21 mouse cellular contexts compared by ENCODE assay signal in the genomic region with DNA sequence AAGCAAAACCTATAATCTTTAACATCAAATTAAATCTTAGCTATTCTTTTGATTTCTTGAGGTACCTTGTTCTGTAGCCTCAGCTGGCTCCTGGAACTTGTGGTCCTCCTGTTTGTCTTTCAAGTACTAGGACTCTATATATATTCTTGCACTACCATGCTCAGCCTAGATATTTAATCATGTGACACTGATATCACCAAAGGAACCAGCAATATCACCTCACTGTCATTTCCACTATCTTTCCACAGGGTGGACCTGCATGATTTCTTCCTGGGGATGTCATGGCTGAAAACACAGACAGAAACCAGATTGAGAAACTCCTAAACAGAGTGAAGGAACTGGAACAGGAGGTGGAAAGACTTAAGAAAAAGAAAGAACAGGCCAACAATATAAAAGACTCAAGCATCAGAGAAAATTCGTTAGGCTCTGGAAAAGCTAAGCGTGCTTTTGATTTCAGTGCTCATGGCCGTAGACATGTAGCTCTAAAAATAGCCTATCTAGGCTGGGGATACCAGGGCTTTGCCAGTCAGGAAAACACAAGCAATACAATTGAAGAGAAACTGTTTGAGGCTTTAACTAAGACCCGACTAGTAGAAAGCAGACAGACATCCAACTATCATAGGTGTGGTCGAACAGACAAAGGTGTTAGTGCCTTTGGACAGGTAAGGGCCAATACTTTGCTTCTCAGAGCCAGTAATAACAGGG. TPM values are rescaled to one million over a fixed set of nuclear protein-coding genes. Genes with fewer than 3 reads are reported as not detected.
"Had no signal": no experiment of that assay in that cellular context is flagged by ENCODE, and none has a peak within 500 bp of the region (broad histone marks: within the 10 kb centered on the region; RNA-seq: fewer than 3 reads in every experiment).

No protein-coding gene starts in this region.

- DNase-seq: kidney, postnatal 14 days; liver; liver, embryonic 13.5 days; liver, postnatal 0 days; lung, postnatal 36 days; right cerebral cortex, postnatal 14 days; thymus, adult 2 months; thymus, postnatal 25 days had no signal

- H3K27me3 ChIP-seq: kidney, embryonic 15.5 days; limb, embryonic 12.5 days; liver, embryonic 13.5 days; midbrain, embryonic 13.5 days; stomach, embryonic 15.5 days had no signal

- H3K4me2 ChIP-seq: kidney, embryonic 15.5 days; limb, embryonic 12.5 days; liver, embryonic 13.5 days; midbrain, embryonic 13.5 days; stomach, embryonic 15.5 days had no signal

- H3K9me3 ChIP-seq: kidney, embryonic 15.5 days; limb, embryonic 12.5 days; liver, embryonic 13.5 days; midbrain, embryonic 13.5 days; stomach, embryonic 15.5 days had no signal

- H3K27ac ChIP-seq: kidney, embryonic 15.5 days; limb, embryonic 12.5 days; liver, embryonic 13.5 days; midbrain, embryonic 13.5 days; stomach, embryonic 15.5 days had no signal

- H3K4me3 ChIP-seq: kidney, embryonic 15.5 days; limb, embryonic 12.5 days; liver, embryonic 13.5 days; midbrain, embryonic 13.5 days; stomach, embryonic 15.5 days had no signal

- H3K9ac ChIP-seq: kidney, embryonic 15.5 days; limb, embryonic 12.5 days; liver, embryonic 13.5 days; liver, postnatal 0 days; midbrain, embryonic 13.5 days; stomach, embryonic 15.5 days had no signal

- ATAC-seq: liver, postnatal 0 days; midbrain, embryonic 13.5 days had no signal

RNA-seq across cellular contexts. Expression of a gene that starts 6.4 kb away (rescaled TPM):
- polyA plus RNA-seq: urinary bladder, adult 2 months had no signal

RNA-seq across cellular contexts. Expression of a gene that starts 46.6 kb away (rescaled TPM):
- total RNA-seq: layer of hippocampus, postnatal 10 days; left cerebral cortex, postnatal 36 days; megakaryocyte progenitor cell, adult 5-6 weeks; midbrain, postnatal 0 days had no signal
- polyA plus RNA-seq: kidney, embryonic 15.5 days; limb, embryonic 12.5 days; liver, embryonic 13.5 days; liver, postnatal 0 days; lung, embryonic 16.5 days; midbrain, embryonic 13.5 days; midbrain, postnatal 0 days; neural tube, embryonic 14.5 days; spleen, adult 2 months; stomach, embryonic 15.5 days; testis, adult 2 months; thymus, adult 2 months; urinary bladder, adult 2 months had no signal
